Mouse (Mus musculus): ENCODE measurements around the gene Chst3.

GRCm38 (mm10) chr10:60193532-60194423 lies 25.3 kb downstream of the Chst3 start:
- no peak; the same call in 1 of the 2 replicates for TF ChIP-seq CTCF (IDR thresholded peaks at IDR 0.05; ENCODE audit: borderline replicate concordance, control insufficient read depth, extremely low read depth, insufficient read depth, low read length, poor library complexity)
- TF ChIP-seq POLR2A (IDR thresholded peaks at IDR 0.05; ENCODE audit: control insufficient read depth, extremely low read depth, insufficient read depth, low read length, poor library complexity) = no peak
